Mouse (Mus musculus) limb, embryonic 14.5 days (tissue): Measurements from ENCODE around the gene Prdx2. TPM values are rescaled to one million over a fixed set of nuclear protein-coding genes. Genes with fewer than 3 reads are reported as not detected.

Experiments used
- ATAC-seq: fragments of 200-750 bp; cut with Nextera tagmentation; 2 replicates; pipeline ENCODE4 v1.8.0; 2017; ENCODE audit warnings: low read depth, moderate number of reproducible peaks, moderate TSS enrichment; ENCODE audit not compliant: low FRiP score
- DNase-seq: peaks from one replicate; pipeline ENCODE4 v3.0.0-alpha.2; 2015; ENCODE audit warnings: low spot score
- H3K27ac ChIP-seq: fragments of 300-500 bp; sonication (generic); replicated peaks from 2 replicates; pipeline ENCODE4 v1.5.1; 2014; ENCODE audit warnings: low read depth, mild to moderate bottlenecking, low read length, moderate library complexity, mixed read lengths
- H3K27me3 ChIP-seq: fragments of 300-500 bp; sonication (generic); 2 replicates; pipeline ENCODE4 v1.6.1; 2014; ENCODE audit warnings: low read length, mixed read lengths; ENCODE audit not compliant: control insufficient read depth, insufficient read depth
- H3K36me3 ChIP-seq: fragments of 300-500 bp; sonication (generic); 2 replicates; pipeline ENCODE4 v1.6.1; 2014; ENCODE audit warnings: mild to moderate bottlenecking, low read length, moderate library complexity, mixed read lengths; ENCODE audit not compliant: control insufficient read depth, insufficient read depth
- H3K4me1 ChIP-seq: fragments of 300-500 bp; sonication (generic); 2 replicates; pipeline ENCODE4 v1.6.1; 2014; ENCODE audit warnings: antibody characterized with exemption, low read length, mixed read lengths; ENCODE audit not compliant: control insufficient read depth, insufficient read depth
- H3K4me2 ChIP-seq: fragments of 300-500 bp; sonication (generic); replicated peaks from 2 replicates; pipeline ENCODE4 v1.6.1; 2014; ENCODE audit warnings: low read depth, mild to moderate bottlenecking, low read length, moderate library complexity; ENCODE audit not compliant: severe bottlenecking
- H3K4me3 ChIP-seq: fragments of 300-500 bp; sonication (generic); replicated peaks from 2 replicates; pipeline ENCODE4 v1.5.1; 2014; ENCODE audit warnings: low read length
- H3K9ac ChIP-seq: fragments of 300-500 bp; sonication (generic); 2 replicates; pipeline ENCODE4 v1.6.1; 2014; ENCODE audit warnings: mild to moderate bottlenecking, low read depth, low read length, moderate library complexity; ENCODE audit not compliant: severe bottlenecking
- H3K9me3 ChIP-seq: fragments of 300-500 bp; sonication (generic); 2 replicates; pipeline ENCODE4 v1.6.1; 2016; ENCODE audit warnings: low read length; ENCODE audit not compliant: control insufficient read depth
- POLR2A ChIP-seq: fragments of 200-500 bp; IDR thresholded peaks from 2 replicates; pipeline ENCODE4 v1.8.0; 2012; ENCODE audit warnings: inconsistent platforms, mild to moderate bottlenecking, moderate library complexity, borderline replicate concordance; ENCODE audit not compliant: insufficient read depth, insufficient read length; ENCODE audit errors: extremely low read depth
- WGBS: fragments of 180-500 bp; shearing (Covaris S2); extraction: QIAGEN DNeasy Blood & Tissue Kit; methylation state at CpG from one replicate; pipeline ENCODE4 v1.1.7; 2014; 5-methylcytosine and 5-hydroxymethylcytosine counted together
- polyA plus RNA-seq, 2 experiments: library from polyadenylated mRNA; depleted of rRNA in 1 of 2; stranded (reverse) in 1 of 2; unstranded in 1 of 2; fragments of >200 nt; fragmentation: Nextera tagmentation in 1 of 2; extraction: Ambion mirVana in 1 of 2; gene quantifications; 2 replicates each; pipeline versions ENCODE4 v1.2.1 to v1.2.3; 2012 to 2014

The Prdx2 gene
- polyA plus RNA-seq, 2 experiments: 405 to 839 TPM

GRCm38 (mm10) chr8:84989810-84990209, 20.4 kb downstream of the Prdx2 start:
- Histone ChIP-seq H3K4me2 (peak overlapping the region; percentile 75), H3K36me3 (0 out of 2 replicates have a peak, but pooled peaks cover 3% of the 10 kb centered on the region), H3K9ac (peak overlapping the region; percentile 69), H3K4me3 (peak overlapping the region; percentile 67), H3K4me1 (peaks cover 16% of the 10 kb centered on the region), H3K9me3 (no peaks in the 10 kb centered on the region), H3K27ac (peak overlapping the region; percentile 44; the same call in 1 of the 2 replicates), H3K27me3 (no peaks in the 10 kb centered on the region)
- WGBS: under 1% methylated on average over 15 of the region's 15 CpGs
- TF ChIP-seq POLR2A: no peak
- peak; percentile 69 for ATAC-seq
- DNase-seq: peak; percentile 89

DNA sequence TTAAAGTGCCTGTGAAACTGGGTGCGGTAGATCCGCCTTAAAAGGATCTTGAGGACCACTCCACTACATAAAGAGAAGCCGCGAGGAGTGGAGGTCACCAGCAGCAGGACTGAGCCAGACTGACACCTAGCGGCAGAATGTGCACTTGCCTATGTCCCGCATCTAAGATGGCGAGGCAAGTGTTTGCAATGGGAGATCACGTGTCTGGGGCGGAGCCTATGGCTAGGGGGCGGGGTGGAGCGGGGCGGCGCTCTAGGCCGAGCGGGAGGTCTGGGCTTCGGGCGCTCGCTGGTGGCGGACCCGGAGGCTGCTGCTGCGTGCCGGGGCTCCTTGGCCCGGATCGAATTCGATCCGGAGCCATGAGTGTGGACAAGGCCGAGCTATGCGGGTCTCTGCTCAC, 21.0 kb downstream of the Prdx2 start, which contains the start of gene Hook2:
Gene Hook2, plus strand, starts transcription at position 255 of the 400 bp plus-strand sequence.
- Histone ChIP-seq H3K27ac (peak within 1 kb of the TSS; percentile 44; the same call in 1 of the 2 replicates), H3K4me2 (peak within 1 kb of the TSS; percentile 75), H3K4me3 (peak within 1 kb of the TSS; percentile 67), H3K9ac (peak within 1 kb of the TSS; percentile 69), H3K9me3 (no peaks in the 10 kb centered on the region), H3K27me3 (no peaks in the 10 kb centered on the region), H3K36me3 (0 out of 2 replicates have a peak, but pooled peaks cover 6% of the 10 kb centered on the region), H3K4me1 (peaks cover 11% of the 10 kb centered on the region)
- ATAC-seq: peak; percentile 94
- peak; percentile 70; the same call in 1 of the 2 replicates for TF ChIP-seq POLR2A
- DNase-seq: peak; percentile 98
- 5% methylated on average over 26 of the region's 28 CpGs for WGBS

DNA sequence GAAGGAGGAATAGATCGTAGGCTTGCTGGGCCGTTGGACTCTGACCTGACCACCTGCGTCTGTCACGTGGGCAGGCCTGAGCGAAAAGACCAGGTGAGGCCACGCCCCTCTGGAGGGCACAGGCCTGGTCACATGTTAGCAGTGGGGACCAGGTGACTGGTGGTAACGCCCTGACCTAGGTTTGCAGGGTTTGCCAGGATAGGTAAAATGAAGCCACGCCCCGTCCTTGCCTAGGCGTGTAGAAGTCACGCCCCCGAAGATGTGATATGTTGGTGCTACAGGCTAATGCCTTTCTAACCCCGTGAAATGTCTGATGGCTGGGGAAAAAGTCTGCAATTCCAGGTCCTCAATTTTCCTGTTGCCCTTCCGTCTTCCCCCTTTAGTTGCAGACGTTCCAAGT, 21.4 kb downstream of the Prdx2 start:
- Histone ChIP-seq H3K4me2 (peak overlapping the region; percentile 75), H3K4me1 (peaks cover 8% of the 10 kb centered on the region), H3K27me3 (no peaks in the 10 kb centered on the region), H3K9me3 (no peaks in the 10 kb centered on the region), H3K9ac (peak overlapping the region; percentile 69), H3K4me3 (peak overlapping the region; percentile 67), H3K27ac (0 out of 2 replicates have a peak overlapping the region, but pooled peaks have one; percentile 43), H3K36me3 (0 out of 2 replicates have a peak, but pooled peaks cover 6% of the 10 kb centered on the region)
- ATAC-seq: peak; percentile 19; the same call in 1 of the 2 replicates
- TF ChIP-seq POLR2A: no peak
- peak; percentile 79 for DNase-seq
- 1% methylated on average over 15 of the region's 15 CpGs for WGBS

- Histone ChIP-seq H3K9ac (no peak overlapping the region), H3K9me3 (no peaks in the 10 kb centered on the region), H3K4me2 (no peak overlapping the region), H3K27ac (no peak overlapping the region), H3K4me3 (no peak overlapping the region), H3K36me3 (0 out of 2 replicates have a peak, but pooled peaks cover 6% of the 10 kb centered on the region), H3K27me3 (no peaks in the 10 kb centered on the region), H3K4me1 (peaks cover 6% of the 10 kb centered on the region)
- no peak for DNase-seq
- no peak for TF ChIP-seq POLR2A
- no peak for ATAC-seq
- 91% methylated on average over 9 of the region's 9 CpGs for whole genome bisulfite sequencing
These were observed 25.0 kb downstream of the Prdx2 start for GRCm38 (mm10) chr8:84994375-84994774.

DNA sequence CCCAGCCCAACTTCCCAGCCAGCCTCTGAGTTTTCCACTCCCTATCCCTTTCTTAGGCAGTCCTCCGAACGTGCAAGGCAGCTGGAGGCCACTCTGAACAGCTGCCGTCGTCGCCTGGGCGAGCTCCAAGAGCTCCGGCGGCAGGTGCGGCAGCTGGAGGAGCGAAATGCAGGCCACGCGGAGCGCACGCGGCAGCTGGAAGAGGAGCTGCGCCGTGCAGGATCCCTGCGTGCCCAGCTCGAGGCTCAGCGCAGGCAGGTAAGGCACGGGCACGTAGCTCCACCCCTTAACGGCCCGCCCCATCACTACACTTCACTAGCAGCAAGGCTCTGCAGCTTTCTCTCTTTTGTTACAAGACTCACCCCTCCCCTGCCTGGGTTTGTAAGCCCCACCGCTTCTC, 26.3 kb downstream of the Prdx2 start:
- H3K9ac ChIP-seq: no peak overlapping the region
- 0 out of 2 replicates have a peak, but pooled peaks cover 6% of the 10 kb centered on the region for H3K36me3 ChIP-seq
- H3K27ac ChIP-seq: no peak overlapping the region
- peak; percentile 61 for ATAC-seq
- H3K27me3 ChIP-seq: no peaks in the 10 kb centered on the region
- no peaks in the 10 kb centered on the region for H3K9me3 ChIP-seq
- DNase-seq: peak; percentile 50
- 17% methylated on average over 24 of the region's 25 CpGs for WGBS
- no peak for TF ChIP-seq POLR2A
- H3K4me1 ChIP-seq: peaks cover 4% of the 10 kb centered on the region
- H3K4me3 ChIP-seq: no peak overlapping the region
- H3K4me2 ChIP-seq: no peak overlapping the region

GRCm38 (mm10) chr8:84996978-84997377, 27.6 kb downstream of the Prdx2 start:
- no peak overlapping the region for H3K9ac ChIP-seq
- 77% methylated on average over 5 of the region's 5 CpGs for WGBS
- TF ChIP-seq POLR2A: no peak
- no peak overlapping the region for H3K27ac ChIP-seq
- H3K27me3 ChIP-seq: no peaks in the 10 kb centered on the region
- no peak overlapping the region for H3K4me3 ChIP-seq
- H3K4me2 ChIP-seq: no peak overlapping the region
- DNase-seq: no peak
- no peaks in the 10 kb centered on the region for H3K9me3 ChIP-seq
- ATAC-seq: no peak
- 0 out of 2 replicates have a peak, but pooled peaks cover 6% of the 10 kb centered on the region for H3K36me3 ChIP-seq
- H3K4me1 ChIP-seq: no peaks in the 10 kb centered on the region; the same call in 1 of the 2 replicates
